Mouse (Mus musculus) left cerebral cortex, postnatal 25 days (tissue): ENCODE measurements around the gene Rbm4b. TPM values are rescaled to one million over a fixed set of nuclear protein-coding genes. Genes with fewer than 3 reads are reported as not detected.
"Not testable (repeated sequence)": the region's sequence is repeated elsewhere in the genome, so short reads cannot be mapped to it uniquely, and the experiment has no call there.

Experiments
- DNase-seq, 2 experiments: peaks; one replicate each; pipeline ENCODE4 v3.0.0; 2022; ENCODE audit warnings: low spot score in 2 of 2, mixed read lengths in 1 of 2
- intact Hi-C: fragments of 180-260 bp; cut with DNase I; formaldehyde crosslinking; loops from one replicate; pipeline ENCODE4 v1.15.1; 2025
- total RNA-seq, 2 experiments: library from RNA; stranded (reverse); gene quantifications; 2 replicates each; pipeline ENCODE4 v1.2.3; 2021

Rbm4b gene
- total RNA-seq, 2 experiments from 2014 or later = 16.5 to 18.9 TPM

DNA sequence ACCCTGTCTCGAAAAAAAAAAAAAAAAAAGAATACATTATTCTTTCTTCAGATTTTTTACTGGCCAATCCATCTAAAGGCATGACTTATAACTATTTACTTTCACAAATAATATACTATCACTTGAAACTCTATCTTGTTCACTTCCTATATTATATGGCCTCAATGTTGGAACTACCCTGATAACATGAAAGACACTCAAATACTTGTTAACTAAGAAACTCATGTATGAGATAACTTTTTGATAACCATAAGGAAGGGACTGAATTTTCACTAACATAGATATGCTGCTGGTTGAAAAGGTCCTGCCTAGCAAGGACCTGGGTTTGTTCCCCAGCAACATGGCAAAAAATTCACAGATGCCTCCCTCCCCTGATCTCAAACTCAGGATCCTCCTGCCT lies 39.6 kb downstream of the Rbm4b start:
- no peak for DNase-seq
- intact Hi-C loops = no loop called here

DNA sequence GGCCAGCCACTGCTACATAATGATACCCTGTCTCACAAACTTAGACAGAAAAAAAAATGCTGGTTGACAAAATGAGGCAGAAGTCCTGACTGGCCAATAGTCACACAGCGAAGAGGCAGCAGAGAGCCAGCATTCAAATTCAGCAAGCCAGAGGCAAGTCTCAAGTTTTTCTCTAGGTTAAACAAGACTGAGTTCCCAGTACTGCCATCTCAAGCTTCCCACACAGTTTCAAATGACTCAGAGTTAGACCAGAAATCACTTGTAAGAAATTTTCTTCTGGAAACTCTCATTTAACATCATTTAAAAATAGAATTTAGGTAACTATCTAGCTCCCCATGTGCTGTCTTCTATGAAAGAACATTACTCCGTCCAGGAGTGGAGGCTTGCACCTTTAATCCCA lies 41.5 kb downstream of the Rbm4b start:
- intact Hi-C loops = no loop called here
- DNase-seq = peak in 1 of 2 experiments; percentile 75

DNA sequence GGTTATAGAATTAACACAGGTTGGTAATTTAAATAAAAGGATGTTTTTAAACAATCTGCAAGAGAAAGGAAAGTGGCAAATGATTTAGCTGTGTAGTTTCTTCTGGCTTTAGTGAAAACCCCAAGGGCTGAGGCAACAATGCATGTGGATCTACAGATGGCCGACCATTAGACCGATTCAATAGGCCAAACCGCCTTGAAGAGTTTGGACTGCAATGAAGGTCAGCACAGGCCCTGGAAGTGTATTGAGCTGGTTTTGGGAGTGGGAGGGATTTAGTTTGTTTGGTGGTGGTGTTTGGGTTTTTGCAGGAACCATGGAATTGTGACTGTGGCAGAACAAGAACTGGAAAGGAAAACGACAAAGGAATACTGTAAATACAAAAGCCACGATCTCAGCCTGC lies 42.8 kb downstream of the Rbm4b start:
- intact Hi-C loops = no loop called here
- no peak for DNase-seq

DNA sequence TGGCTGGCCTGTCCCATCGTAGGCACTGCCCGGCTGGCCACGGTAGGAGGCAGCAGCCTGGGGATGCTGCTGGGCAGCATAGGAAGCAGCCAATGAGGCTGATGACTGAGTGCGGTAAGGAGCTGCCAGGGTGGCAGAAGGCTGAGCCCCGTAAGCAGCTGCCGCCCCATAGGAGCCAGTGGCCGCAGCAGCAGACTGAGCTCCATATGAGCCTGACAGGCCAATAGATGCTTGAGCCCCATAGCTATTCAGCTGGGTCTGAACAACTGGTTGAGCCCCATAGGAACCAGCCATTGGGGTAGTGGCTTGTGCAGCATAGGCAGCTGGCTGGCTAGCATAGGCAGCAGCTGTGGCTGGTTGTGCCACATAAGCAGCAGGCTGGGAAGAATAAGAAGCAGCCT lies 46.4 kb downstream of the Rbm4b start:
- DNase-seq = no peak
- intact Hi-C loops = no loop called here

GRCm38 (mm10) chr19:4803283-4803682 lies 47.0 kb downstream of the Rbm4b start:
- intact Hi-C loops = no loop called here

GRCm38 (mm10) chr19:4810309-4810708 lies 54.0 kb downstream of the Rbm4b start:
- intact Hi-C loops = no loop called here
- DNase-seq = no peak

More at GRCm38 (mm10) chr19:4803283-4803682, 47.0 kb downstream of the Rbm4b start:
- no peak for DNase-seq

DNA sequence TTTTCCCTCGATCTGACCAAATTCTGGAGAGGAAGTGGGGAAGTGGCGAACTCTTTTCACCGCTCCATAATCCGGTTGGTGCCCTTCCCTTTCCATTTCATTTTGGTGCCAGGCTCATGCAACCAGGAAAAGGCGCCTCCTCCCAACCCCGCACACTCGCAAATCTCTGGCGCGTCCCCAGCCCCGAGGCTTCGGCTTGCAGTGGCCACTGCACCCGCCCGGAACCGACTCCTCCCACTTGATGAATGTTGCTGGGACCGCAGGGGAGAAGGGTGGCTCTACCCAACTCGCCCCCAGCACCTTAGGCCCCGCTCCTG lies 54.4 kb downstream of the Rbm4b start:
- intact Hi-C loops = loop anchor here (1.0 kb wide), 1 partner anchor 54 kb away; the partner anchor contains the start of gene Rbm4b

DNA sequence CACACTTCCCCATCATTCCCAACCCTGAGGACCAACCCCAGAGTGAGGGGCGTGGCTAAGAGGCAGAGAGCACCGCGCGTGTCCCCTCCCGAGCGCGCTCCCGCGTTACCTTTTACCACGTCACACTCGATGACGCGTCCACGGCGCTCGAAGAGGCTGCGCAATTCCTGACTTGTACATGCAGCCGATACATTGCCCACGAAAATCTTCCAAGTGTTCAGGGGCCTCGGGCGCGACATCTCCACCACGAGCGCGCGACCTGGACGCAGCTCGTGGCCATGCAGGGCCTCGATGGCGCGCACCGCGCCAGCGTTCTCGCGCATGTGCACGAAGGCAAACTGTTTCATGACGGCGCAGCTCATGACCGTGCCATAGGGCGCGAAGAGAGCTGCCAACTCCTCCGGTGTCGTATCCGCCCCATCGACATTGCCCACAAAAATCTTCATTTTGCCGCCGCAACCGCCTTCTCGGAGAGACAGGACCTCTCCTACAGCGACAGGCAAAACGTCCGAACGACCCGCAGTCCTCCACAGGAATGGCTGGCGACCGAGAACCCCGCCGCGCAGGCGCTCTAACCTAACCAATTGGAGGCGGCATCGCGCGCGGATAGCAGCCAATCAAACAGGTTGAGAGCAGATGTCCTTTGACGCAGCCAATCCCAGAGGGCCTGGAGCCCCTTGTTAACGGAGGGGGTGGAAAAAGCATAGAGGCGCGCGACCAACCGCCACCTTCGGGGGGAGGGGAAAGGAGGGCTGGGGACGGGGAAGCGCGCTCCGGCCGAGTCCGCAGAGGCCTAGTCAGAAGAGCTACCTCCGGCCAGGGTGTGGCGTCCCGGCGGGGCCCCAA lies 55.0 kb downstream of the Rbm4b start, which contains the start of the genes Gm21992 and Rbm14:
Gene Gm21992 (minus strand): TSS at position 550 of the 846 bp plus-strand sequence.
Gene Rbm14 (minus strand): TSS at position 572 of the 846 bp plus-strand sequence.
- intact Hi-C loops = loop anchor here (1.0 kb wide), 1 partner anchor 55 kb away; the partner anchor contains the start of gene Rbm4b
- DNase-seq = peak; percentile 99

More for the DNA sequence above, 54.4 kb downstream of the Rbm4b start:
- no peak for DNase-seq

DNA sequence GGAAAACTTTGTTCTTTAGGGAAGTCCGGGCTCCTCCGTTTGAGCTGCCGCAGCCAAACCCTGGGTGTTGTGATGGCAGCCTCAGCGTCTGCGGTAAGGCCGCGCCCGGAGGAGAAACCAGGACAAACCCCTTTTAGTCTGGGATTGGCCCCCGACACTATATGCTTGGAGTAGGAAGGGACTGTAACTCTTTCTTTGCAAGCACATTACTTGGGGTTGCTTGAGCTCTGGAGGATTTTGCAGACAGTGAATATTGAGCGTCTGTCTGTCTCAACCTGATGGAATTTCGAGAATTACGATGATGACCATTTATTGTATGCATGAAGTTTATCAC lies 55.6 kb downstream of the Rbm4b start:
- no peak for DNase-seq
- intact Hi-C loops = loop anchor here (1.0 kb wide), 1 partner anchor 56 kb away; the partner anchor contains the start of gene Rbm4b

DNA sequence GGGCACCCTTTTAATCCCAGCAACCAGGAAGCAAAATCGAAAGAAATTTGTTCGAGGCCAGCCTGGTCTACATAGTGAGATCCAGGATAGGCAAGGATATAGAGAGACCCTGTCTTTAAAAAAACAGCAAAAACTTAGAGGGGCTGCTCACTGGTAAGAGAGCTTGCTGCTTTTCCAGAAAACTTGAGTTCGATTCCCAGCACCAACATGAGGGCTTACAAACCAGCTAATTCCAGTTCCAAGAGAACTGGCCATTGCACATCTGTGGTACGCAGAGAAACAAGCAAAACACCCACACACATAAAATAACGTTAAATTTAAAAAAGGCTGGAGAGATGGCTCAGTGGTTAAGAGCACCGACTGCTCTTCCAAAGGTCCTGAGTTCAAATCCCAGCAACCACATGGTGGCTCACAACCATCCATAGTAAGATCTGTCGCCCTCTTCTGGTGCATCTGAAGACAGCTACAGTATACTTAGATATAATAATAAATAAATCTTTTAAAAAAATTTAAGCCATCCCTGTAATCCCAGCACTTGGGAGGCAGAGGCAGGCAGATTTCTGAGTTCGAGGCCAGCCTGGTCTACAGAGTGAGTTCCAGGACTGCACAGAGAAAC lies 56.1 kb downstream of the Rbm4b start:
- DNase-seq, intact Hi-C loops: not testable (repeated sequence)

DNA sequence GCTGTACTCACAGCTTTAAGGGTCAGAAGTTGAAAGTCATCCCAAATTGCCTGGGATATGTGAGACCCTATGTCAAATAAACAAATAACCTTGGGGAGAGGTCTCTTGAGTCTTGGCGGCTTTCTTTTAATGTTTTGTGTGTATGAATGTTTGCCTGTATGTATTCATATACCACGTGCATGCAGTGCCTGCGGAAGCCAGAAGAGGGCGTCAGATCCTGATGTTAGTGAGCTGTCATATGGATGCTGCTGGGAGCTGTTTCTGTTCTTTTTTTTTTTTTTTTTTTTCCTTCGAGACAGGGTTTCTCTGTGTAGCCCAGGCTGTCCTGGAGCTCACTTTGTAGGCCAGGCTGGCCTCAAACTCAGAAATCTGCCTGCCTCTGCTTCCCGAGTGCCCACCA lies 56.7 kb downstream of the Rbm4b start:
- intact Hi-C loops = no loop called here
- DNase-seq = no peak

Other genes starting within 250 kb of the Rbm4b start
- gene Pcx, start 246.0 kb upstream of the Rbm4b start, total RNA-seq = 10 to 100 TPM; 56.9 to 66.3 TPM
- 10 to 100 TPM; 47.2 to 47.3 TPM for gene Lrfn4, start 140.8 kb upstream of the Rbm4b start, total RNA-seq
- 10 to 100 TPM; 25.1 to 26.1 TPM for gene Rce1, start 130.9 kb upstream of the Rbm4b start, total RNA-seq
- 1 to 10 TPM; 1.1 to 1.3 TPM for gene Gm960, start 57.8 kb upstream of the Rbm4b start, total RNA-seq
- 100 to 1,000 TPM; 659 to 669 TPM for gene Sptbn2, start 45.3 kb upstream of the Rbm4b start, total RNA-seq
- 10 to 100 TPM; 74.8 to 76.3 TPM for gene Rbm4, start 37.4 kb downstream of the Rbm4b start, total RNA-seq
- 10 to 100 TPM; 21.8 to 21.9 TPM for gene Gm21992, start 55.1 kb downstream of the Rbm4b start, total RNA-seq
- 10 to 100 TPM; 49.9 to 59.8 TPM for gene Rbm14, start 55.1 kb downstream of the Rbm4b start, total RNA-seq
- 10 to 100 TPM; 32.0 to 32.8 TPM for gene Ccs, start 82.8 kb downstream of the Rbm4b start, total RNA-seq
- gene Ccdc87, start 82.9 kb downstream of the Rbm4b start, total RNA-seq = 1 to 10 TPM; 1.8 to 2.4 TPM
- gene Ctsf, start 98.6 kb downstream of the Rbm4b start, total RNA-seq = 100 to 1,000 TPM; 106 to 113 TPM
- 1 to 10 TPM; 1.1 to 1.9 TPM for gene Actn3, start 121.4 kb downstream of the Rbm4b start, total RNA-seq
- 10 to 100 TPM; 25.0 to 25.9 TPM for gene Zdhhc24, start 122.2 kb downstream of the Rbm4b start, total RNA-seq
- gene Bbs1, start 150.1 kb downstream of the Rbm4b start, total RNA-seq = 10 to 100 TPM; 41.5 to 44.1 TPM
- gene Dpp3, start 171.8 kb downstream of the Rbm4b start, total RNA-seq = 10 to 100 TPM; 43.6 to 44.4 TPM
- 10 to 100 TPM; 19.6 to 26.1 TPM for gene Peli3, start 186.6 kb downstream of the Rbm4b start, total RNA-seq
- 10 to 100 TPM; 52.6 to 58.0 TPM for gene Mrpl11, start 205.7 kb downstream of the Rbm4b start, total RNA-seq
- gene Npas4, start 233.8 kb downstream of the Rbm4b start, total RNA-seq = 10 to 100 TPM; 12.4 to 24.4 TPM